Mouse (Mus musculus) liver (tissue): ENCODE data around the gene Gm20834.
"Not testable (repeated sequence)": the region's sequence is repeated elsewhere in the genome, so short reads cannot be mapped to it uniquely, and the experiment has no call there.

Experiments
- DNase-seq: peaks from one replicate; pipeline ENCODE4 v3.0.0-alpha.2; 2020; ENCODE audit warnings: mixed read lengths

The Gm20834 gene

DNA sequence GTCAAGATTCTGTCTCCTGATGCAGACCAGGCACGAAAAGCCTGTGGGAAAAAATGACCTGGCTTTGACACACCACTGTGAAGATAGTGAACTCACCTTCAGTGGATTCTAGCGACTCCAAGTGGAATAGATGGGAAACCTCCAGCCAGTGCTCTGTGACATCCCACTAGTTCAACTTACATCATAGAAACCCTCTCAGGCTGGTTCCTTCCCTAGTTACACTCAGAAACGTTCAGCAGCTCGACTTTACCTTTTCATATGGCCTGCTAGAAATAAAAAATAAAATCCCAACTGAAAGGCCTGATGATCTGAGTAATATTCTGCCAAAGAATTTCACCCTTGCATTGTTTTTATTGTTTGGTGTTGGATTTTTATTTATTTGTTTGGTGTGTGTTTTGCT lies at the start of gene Gm20834:
Gene Gm20834 (minus strand): TSS at position 101 of the 400 bp plus-strand sequence.
- not testable (repeated sequence) for DNase-seq
